Mouse (Mus musculus): ENCODE results near the gene Gstt2. TPM values are rescaled to one million over a fixed set of nuclear protein-coding genes. Genes with fewer than 3 reads are reported as not detected.

Gstt2 gene
- total RNA-seq, 2 experiments from 2014 or later: 9.4 to 12.1 TPM

GRCm38 (mm10) chr10:75785442-75785841 lies 51.8 kb downstream of the Gstt2 start:
- DNase-seq: no peak
- intact Hi-C loops (cut with DNase I): no loop called here

Other genes with a start within 250 kb of the Gstt2 start
- gene Ggt5, start 248.1 kb downstream of the Gstt2 start, total RNA-seq (2021): 10 to 100 TPM in 1 of 2 experiments, 1 to 10 TPM in 1; 8.3 to 10.7 TPM
- gene Susd2, start 193.4 kb downstream of the Gstt2 start, total RNA-seq (2021): 1 to 10 TPM; 2.4 to 2.5 TPM
- gene Cabin1, start 73.1 kb downstream of the Gstt2 start, total RNA-seq (2021): 10 to 100 TPM; 23.0 to 24.8 TPM
- gene Ddt, start 64.0 kb downstream of the Gstt2 start, total RNA-seq (2021): 10 to 100 TPM; 44.8 to 61.1 TPM
- not detected for gene Gm20441, start 56.5 kb downstream of the Gstt2 start, total RNA-seq (2021)
- 1 to 10 TPM; 1.8 to 4.3 TPM for gene Gstt3, start 56.0 kb downstream of the Gstt2 start, total RNA-seq (2021)
- gene Gstt1, start 38.8 kb downstream of the Gstt2 start, total RNA-seq (2021): 1 to 10 TPM; 7.0 to 9.1 TPM
- not detected for gene Gstt4, start 14.9 kb downstream of the Gstt2 start, total RNA-seq (2021)
- 100 to 1,000 TPM; 215 to 220 TPM for gene Mif, start 22.8 kb upstream of the Gstt2 start, total RNA-seq (2021)
- gene Derl3, start 56.0 kb upstream of the Gstt2 start, total RNA-seq (2021): under 1 TPM in 1 of 2 experiments, not detected in 1; 0.51 TPM
- gene Smarcb1, start 84.2 kb upstream of the Gstt2 start, total RNA-seq (2021): 10 to 100 TPM; 26.1 to 29.1 TPM
- 1,000 to 10,000 TPM; 1,290 to 1,409 TPM for gene Chchd10, start 95.7 kb upstream of the Gstt2 start, total RNA-seq (2021)
- 1 to 10 TPM; 5.0 to 9.7 TPM for gene Mmp11, start 99.1 kb upstream of the Gstt2 start, total RNA-seq (2021)
- under 1 TPM in 1 of 2 experiments, not detected in 1; 0.24 TPM for gene Gm867, start 103.2 kb upstream of the Gstt2 start, total RNA-seq (2021)
- under 1 TPM in 1 of 2 experiments, not detected in 1; 0.65 TPM for gene Vpreb3, start 105.6 kb upstream of the Gstt2 start, total RNA-seq (2021)
- gene Gm5134, start 117.1 kb upstream of the Gstt2 start, total RNA-seq (2021): not detected
- gene Zfp280b, start 195.2 kb upstream of the Gstt2 start, total RNA-seq (2021): 1 to 10 TPM; 8.6 to 9.5 TPM